Mouse (Mus musculus): ENCODE results near the gene Isyna1. TPM values are rescaled to one million over a fixed set of nuclear protein-coding genes. Genes with fewer than 3 reads are reported as not detected.

Gene Isyna1
- 143 and 177 TPM in 2 replicates for polyA plus RNA-seq (2012; rRNA removed)

DNA sequence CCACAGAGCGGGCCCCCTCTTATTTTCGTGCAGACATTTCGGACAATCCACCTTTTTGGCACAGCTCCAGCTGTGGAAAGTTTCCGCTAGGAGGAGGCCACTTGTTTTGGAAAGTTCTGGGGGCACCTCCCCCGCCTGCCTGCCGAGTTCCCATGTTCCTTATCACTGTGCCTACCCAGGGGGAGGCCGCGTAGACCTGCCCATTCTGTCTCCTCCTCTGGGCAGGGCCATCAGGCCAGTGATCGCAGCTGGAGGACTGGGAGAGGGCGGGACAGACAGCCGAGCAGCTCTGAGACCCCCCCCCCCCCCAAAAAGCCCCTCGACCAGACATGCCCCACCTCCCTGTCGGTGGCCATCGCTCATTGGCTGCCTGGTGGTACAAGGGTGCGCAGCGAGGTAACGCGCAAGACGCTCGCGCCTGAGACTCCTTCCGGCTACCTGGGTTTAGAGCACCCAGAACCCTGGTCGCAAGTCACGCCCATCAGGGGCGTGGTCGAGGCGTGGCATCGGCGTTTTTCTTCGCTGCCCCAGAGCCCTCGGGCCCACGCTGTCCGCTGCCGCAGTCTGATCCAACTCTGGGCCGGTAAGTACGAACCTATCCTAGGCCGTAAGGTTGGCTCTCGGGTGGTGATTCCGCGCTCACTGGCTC lies at the start of gene Isyna1:
Isyna1 (plus strand) TSS at position 413 of the 649 bp plus-strand sequence.

DNA sequence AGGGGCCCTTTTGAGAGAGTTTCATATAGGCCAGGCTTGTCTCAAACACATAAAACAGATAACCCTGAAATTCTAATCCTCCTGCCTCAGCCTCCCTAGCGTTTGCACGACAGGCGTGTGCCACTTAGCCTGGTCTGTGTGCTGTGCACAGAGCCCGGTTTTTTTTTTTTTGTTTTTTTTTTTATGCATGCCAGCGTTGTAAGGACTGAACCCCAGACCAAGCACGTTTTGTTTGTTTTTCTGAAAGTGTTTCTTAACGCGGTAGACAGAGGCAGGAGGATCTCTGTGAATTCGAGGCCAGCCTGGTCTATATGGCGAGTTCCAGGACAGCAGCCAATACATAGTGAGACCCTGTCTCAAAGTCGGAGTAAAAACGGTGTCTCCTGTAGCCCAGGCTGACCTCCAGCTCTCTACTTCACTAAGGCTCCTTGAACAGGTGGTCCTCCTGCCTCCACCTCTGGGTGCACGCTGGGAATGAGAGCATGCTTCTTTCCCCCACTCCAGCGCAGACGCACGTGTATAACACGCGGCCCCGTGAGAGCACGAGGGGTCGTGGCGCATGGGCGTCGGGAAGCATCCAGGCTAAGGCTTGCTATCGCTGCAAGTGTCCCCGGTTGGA lies 14.7 kb downstream of the Isyna1 start, which contains the start of gene Ssbp4:
Ssbp4 (minus strand) TSS at position 124 of the 619 bp plus-strand sequence.

DNA sequence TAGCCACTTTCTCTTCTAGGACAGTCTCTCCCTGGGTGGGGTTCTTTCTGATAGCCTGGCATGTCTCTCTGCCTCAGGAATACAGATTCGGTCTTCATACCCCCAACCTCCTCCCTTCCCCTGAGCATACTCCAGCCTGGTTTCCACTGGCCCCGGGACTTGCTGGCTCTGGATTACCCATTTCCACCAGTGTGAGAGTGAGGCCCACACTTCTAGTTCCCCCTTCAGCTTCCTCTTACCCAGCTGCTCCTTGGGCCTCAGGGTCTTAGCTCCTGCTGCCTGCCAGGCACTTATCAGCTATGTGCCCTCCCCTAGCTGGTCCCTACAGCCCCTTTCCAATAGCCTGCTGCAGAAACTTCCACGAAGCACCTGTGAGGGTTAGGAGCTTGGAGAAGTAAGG lies 21.7 kb downstream of the Isyna1 start, which contains the start of gene Lrrc25:
Lrrc25 (plus strand) TSS at position 262 of the 400 bp plus-strand sequence.

DNA sequence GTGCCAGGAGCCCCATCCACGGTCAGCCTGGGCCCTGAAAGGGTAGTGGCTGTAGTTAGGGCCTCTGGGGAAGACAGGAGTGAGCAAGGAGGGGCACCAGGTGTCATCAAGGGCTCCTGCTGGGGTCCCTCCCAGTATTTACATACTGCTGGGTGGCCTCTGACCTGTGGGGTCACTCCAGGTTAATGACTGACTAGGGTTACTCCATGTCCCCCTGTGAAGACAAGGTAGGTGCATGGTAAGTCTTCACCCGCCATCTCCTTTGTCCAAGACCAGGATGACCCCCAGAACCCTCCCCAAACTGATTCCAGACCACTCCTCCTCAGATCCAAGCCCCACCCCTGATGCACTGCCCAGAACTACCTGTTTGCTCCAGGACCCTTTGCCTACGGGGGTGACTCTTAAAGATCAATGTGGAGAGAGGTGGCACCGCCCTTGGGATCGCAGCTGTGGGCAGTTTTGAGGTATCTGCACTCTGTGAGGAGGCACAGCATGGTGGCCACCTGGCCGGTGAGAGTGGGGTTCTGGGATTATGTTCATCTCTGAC lies 38.2 kb downstream of the Isyna1 start, which contains the start of gene Gdf15:
Gdf15 (minus strand) TSS at position 111 of the 547 bp plus-strand sequence.

Other genes with a start within 250 kb of the Isyna1 start
- 26.8 and 30.5 TPM in 2 replicates for gene Upf1, start 241.1 kb upstream of the Isyna1 start, polyA plus RNA-seq (2012; rRNA removed)
- gene Comp, start 220.8 kb upstream of the Isyna1 start, polyA plus RNA-seq (2012; rRNA removed): 0.23 and 14.2 TPM in 2 replicates
- 46.5 and 52.0 TPM in 2 replicates for gene Crtc1, start 154.8 kb upstream of the Isyna1 start, polyA plus RNA-seq (2012; rRNA removed)
- gene Klhl26, start 117.4 kb upstream of the Isyna1 start, polyA plus RNA-seq (2012; rRNA removed): 37.6 and 39.6 TPM in 2 replicates
- gene Tmem59l, start 107.0 kb upstream of the Isyna1 start, polyA plus RNA-seq (2012; rRNA removed): 47.6 and 47.7 TPM in 2 replicates
- gene Crlf1, start 101.2 kb upstream of the Isyna1 start, polyA plus RNA-seq (2012; rRNA removed): 1.8 and 6.7 TPM in 2 replicates
- 177 and 179 TPM in 2 replicates for gene Rex1bd, start 87.6 kb upstream of the Isyna1 start, polyA plus RNA-seq (2012; rRNA removed)
- gene Uba52, start 83.6 kb upstream of the Isyna1 start, polyA plus RNA-seq (2012; rRNA removed): 1,708 and 2,002 TPM in 2 replicates
- 446 and 466 TPM in 2 replicates for gene Fkbp8, start 66.6 kb upstream of the Isyna1 start, polyA plus RNA-seq (2012; rRNA removed)
- gene Kxd1, start 66.4 kb upstream of the Isyna1 start, polyA plus RNA-seq (2012; rRNA removed): 42.2 and 43.7 TPM in 2 replicates
- 29.2 and 29.7 TPM in 2 replicates for gene Ell, start 54.9 kb upstream of the Isyna1 start, polyA plus RNA-seq (2012; rRNA removed)
- 183 and 213 TPM in 2 replicates for gene Ssbp4, start 14.5 kb downstream of the Isyna1 start, polyA plus RNA-seq (2012; rRNA removed)
- 1.6 TPM in 2 replicates for gene Lrrc25, start 21.8 kb downstream of the Isyna1 start, polyA plus RNA-seq (2012; rRNA removed)
- gene Gdf15, start 38.1 kb downstream of the Isyna1 start, polyA plus RNA-seq (2012; rRNA removed): 0.19 and 0.29 TPM in 2 replicates
- 59.2 and 61.0 TPM in 2 replicates for gene Pgpep1, start 66.0 kb downstream of the Isyna1 start, polyA plus RNA-seq (2012; rRNA removed)
- 183 and 207 TPM in 2 replicates for gene Lsm4, start 78.9 kb downstream of the Isyna1 start, polyA plus RNA-seq (2012; rRNA removed)
- 210 and 211 TPM in 2 replicates for gene Jund, start 104.6 kb downstream of the Isyna1 start, polyA plus RNA-seq (2012; rRNA removed)
- 0.08 and 0.10 TPM in 2 replicates for gene Iqcn, start 109.1 kb downstream of the Isyna1 start, polyA plus RNA-seq (2012; rRNA removed)
- not detected in 2 replicates for gene Gm3336, start 124.2 kb downstream of the Isyna1 start, polyA plus RNA-seq (2012; rRNA removed)
- 0.53 and 0.63 TPM in 2 replicates for gene Pde4c, start 129.3 kb downstream of the Isyna1 start, polyA plus RNA-seq (2012; rRNA removed)
- 325 and 328 TPM in 2 replicates for gene Rab3a, start 160.3 kb downstream of the Isyna1 start, polyA plus RNA-seq (2012; rRNA removed)
- 29.6 and 30.7 TPM in 2 replicates for gene Mpv17l2, start 166.6 kb downstream of the Isyna1 start, polyA plus RNA-seq (2012; rRNA removed)
- 130 and 142 TPM in 2 replicates for gene Pik3r2, start 182.3 kb downstream of the Isyna1 start, polyA plus RNA-seq (2012; rRNA removed)
- 34.8 and 40.4 TPM in 2 replicates for gene Mast3, start 210.7 kb downstream of the Isyna1 start, polyA plus RNA-seq (2012; rRNA removed)
- gene Il12rb1, start 214.1 kb downstream of the Isyna1 start, polyA plus RNA-seq (2012; rRNA removed): 0.09 and 0.25 TPM in 2 replicates
- gene Arrdc2, start 245.3 kb downstream of the Isyna1 start, polyA plus RNA-seq (2012; rRNA removed): 25.9 and 29.4 TPM in 2 replicates

Measured in central nervous system, embryonic 14 days (tissue).